Mouse (Mus musculus) cortical plate, adult 2 months (tissue): Measurements from ENCODE around the gene Man1c1. TPM values are rescaled to one million over a fixed set of nuclear protein-coding genes. Genes with fewer than 3 reads are reported as not detected.

ENCODE experiments used
- H3K27ac ChIP-seq: fragments of 200-500 bp; 2 replicates; pipeline ENCODE4 v1.5.1; 2012; ENCODE audit warnings: low read length, control low read depth, inconsistent platforms; ENCODE audit not compliant: insufficient read depth
- H3K4me1 ChIP-seq: fragments of 200-500 bp; 2 replicates; pipeline ENCODE4 v1.6.1; 2011; ENCODE audit warnings: low read length; ENCODE audit not compliant: control insufficient read depth, insufficient read depth
- H3K4me3 ChIP-seq: fragments of 200-500 bp; 2 replicates; pipeline ENCODE4 v1.5.1; 2011; ENCODE audit warnings: mild to moderate bottlenecking, low read length, control low read depth; ENCODE audit not compliant: insufficient read depth
- CTCF ChIP-seq: fragments of 200-500 bp; IDR thresholded peaks from 2 replicates; pipeline ENCODE4 v1.5.1; 2011; ENCODE audit warnings: mild to moderate bottlenecking, control low read depth, low read length; ENCODE audit not compliant: insufficient read depth; ENCODE audit errors: extremely low read depth
- POLR2A ChIP-seq: fragments of 200-500 bp; IDR thresholded peaks from 2 replicates; pipeline ENCODE4 v1.6.1; 2011; ENCODE audit warnings: mild to moderate bottlenecking, low read length, control low read depth; ENCODE audit not compliant: insufficient read depth; ENCODE audit errors: extremely low read depth
- polyA plus RNA-seq: library from polyadenylated mRNA; depleted of rRNA; stranded (reverse); fragments of >200 nt; gene quantifications from 2 replicates; pipeline ENCODE4 v1.2.3, GENCODE M21; 2012

Gene Man1c1
- polyA plus RNA-seq, 1 experiment: 20.5 TPM

GRCm38 (mm10) chr4:134579212-134579611 lies 124.9 kb downstream of the Man1c1 start:
- no peak overlapping the region for H3K4me3 ChIP-seq
- TF ChIP-seq CTCF: no peak
- H3K4me1 ChIP-seq: peaks cover 4% of the 10 kb centered on the region; the same call in 1 of the 2 replicates
- H3K27ac ChIP-seq: no peak overlapping the region

DNA sequence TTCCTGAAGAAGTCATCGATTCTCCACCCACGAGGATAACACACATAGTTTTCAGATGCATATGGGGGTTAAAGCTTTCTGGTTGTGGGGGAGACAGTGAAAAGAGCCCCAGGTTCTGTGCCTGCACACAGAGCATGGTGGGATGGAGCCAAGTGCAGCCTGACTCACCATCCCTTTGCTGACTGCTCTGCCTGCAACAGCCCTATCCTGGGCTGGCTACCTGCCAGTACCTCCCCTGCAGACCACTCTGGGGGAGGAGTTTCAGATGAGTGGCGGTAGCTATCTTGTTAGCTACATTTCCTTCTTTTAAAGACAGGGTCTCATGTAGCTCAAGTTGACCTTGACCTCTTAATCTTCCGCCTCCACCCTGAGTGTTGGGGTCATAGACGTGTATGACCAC lies 125.7 kb downstream of the Man1c1 start:
- Histone ChIP-seq H3K27ac (no peak overlapping the region), H3K4me1 (peaks cover 4% of the 10 kb centered on the region; the same call in 1 of the 2 replicates), H3K4me3 (no peak overlapping the region)
- no peak for TF ChIP-seq POLR2A
- TF ChIP-seq CTCF: no peak

GRCm38 (mm10) chr4:134577281-134577680 lies 126.8 kb downstream of the Man1c1 start:
- no peak overlapping the region for H3K4me3 ChIP-seq
- TF ChIP-seq POLR2A: no peak
- no peak for TF ChIP-seq CTCF
- peaks cover 4% of the 10 kb centered on the region; the same call in 1 of the 2 replicates for H3K4me1 ChIP-seq

DNA sequence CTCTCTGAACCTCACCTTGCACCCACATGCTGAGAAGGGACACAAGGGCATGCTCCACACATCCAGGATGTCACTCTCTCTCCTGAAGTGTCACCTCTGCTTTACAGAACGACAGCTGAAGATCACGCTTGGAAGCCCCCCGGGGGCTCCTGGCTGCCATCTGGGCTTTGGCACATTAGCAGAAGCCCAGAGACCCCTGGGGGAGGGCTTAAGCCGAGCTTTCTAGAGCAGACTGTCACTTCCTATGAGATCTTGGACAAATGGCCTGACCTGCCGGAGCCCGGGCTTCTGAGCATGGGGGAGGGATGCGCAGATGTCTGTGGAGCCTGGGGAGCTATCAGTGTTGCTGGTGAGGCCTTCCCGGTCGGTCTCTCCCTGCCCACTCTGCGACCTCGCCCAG lies 128.6 kb downstream of the Man1c1 start:
- peaks cover 4% of the 10 kb centered on the region; the same call in 1 of the 2 replicates for H3K4me1 ChIP-seq
- TF ChIP-seq POLR2A: no peak
- no peak for TF ChIP-seq CTCF
- H3K27ac ChIP-seq: no peak overlapping the region
- no peak overlapping the region for H3K4me3 ChIP-seq

More at GRCm38 (mm10) chr4:134577281-134577680, 126.8 kb downstream of the Man1c1 start:
- no peak overlapping the region for H3K27ac ChIP-seq

DNA sequence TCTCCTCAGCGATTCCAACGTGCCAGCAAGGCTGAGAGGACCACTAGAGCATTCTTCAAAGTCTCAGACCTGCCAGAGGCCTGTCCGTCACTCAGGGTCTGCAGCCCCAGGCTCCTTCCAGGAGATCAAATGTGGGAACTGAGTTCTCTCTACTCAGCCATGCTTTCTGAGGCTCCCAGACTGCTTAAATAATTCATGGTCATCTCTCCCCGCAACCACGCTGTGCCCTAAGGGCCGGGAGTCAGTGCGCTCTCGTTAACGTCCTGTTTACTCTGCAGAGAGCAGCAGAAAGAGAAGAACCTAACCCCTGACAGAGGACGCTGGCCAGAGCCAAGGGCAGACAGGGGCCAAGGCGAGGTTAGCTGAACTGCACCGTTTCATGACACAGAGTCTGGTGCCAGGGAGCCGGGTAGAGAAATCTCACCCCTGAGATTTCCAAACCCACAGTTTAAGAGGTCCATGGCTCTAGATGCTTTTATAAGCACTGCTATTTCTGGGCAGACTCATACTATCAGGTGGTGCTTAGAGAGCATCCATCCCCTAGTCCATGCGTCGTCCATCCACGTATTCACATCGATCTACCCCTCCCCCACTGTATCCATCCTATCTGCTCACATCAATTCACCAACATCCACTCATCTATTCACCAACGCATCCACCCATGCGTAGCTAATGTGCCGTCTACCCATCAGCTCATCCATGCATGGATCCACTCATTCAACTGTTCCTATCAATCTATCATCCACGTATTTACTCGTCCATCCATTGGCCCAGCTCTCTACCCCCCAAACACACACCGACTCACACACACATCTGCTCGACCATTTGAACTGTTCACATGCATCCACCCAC lies 131.4 kb downstream of the Man1c1 start:
- Histone ChIP-seq H3K27ac (no peak overlapping the region), H3K4me1 (no peaks in the 10 kb centered on the region), H3K4me3 (no peak overlapping the region)
- TF ChIP-seq CTCF (no peak), POLR2A (no peak)

DNA sequence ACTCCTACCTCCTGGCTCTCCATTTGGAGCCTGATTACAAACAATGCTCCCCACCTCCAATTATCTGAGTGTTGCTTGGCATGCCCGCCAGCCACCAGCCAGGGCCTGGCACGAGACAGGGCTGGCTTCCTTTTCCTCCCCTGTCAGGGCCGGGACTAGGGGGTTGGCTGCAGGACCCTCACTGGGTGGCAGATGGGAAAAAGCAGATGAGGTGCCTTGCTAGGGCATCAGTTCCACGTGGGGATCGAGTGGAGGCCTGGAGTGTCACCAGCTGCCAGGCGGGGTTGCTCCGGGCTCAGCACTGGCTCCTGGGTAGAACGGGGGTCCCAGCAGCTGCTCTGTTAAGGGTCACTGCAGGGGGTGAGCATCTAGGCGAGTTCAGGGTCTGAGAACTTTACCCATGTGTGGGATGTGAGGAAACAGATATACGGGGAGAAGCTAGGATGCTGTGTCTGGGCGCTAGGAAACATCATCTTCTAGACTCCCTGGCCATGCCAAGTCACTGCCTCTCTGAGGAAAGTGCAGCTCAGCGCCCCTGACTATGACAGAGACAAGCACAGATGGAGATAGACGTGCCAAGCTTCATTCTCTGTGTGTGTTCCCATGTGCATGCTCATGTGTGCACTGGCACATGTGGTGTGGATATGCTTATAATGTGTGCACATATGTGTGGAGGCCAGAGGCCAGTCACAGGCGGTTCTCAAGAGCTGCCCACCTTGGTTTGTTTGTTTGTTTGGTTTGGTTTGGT lies 133.2 kb downstream of the Man1c1 start:
- Histone ChIP-seq H3K4me1 (no peaks in the 10 kb centered on the region), H3K4me3 (no peak overlapping the region), H3K27ac (no peak overlapping the region)
- TF ChIP-seq CTCF (no peak), POLR2A (no peak)

GRCm38 (mm10) chr4:134569831-134570230 lies 134.3 kb downstream of the Man1c1 start:
- no peak overlapping the region for H3K27ac ChIP-seq
- H3K4me1 ChIP-seq: no peaks in the 10 kb centered on the region
- TF ChIP-seq CTCF: no peak
- no peak for TF ChIP-seq POLR2A
- no peak overlapping the region for H3K4me3 ChIP-seq

- Histone ChIP-seq H3K27ac (no peak overlapping the region), H3K4me3 (no peak overlapping the region), H3K4me1 (no peaks in the 10 kb centered on the region)
- TF ChIP-seq CTCF (peak; percentile 26; the same call in 1 of the 2 replicates), POLR2A (no peak)
These were observed 134.9 kb downstream of the Man1c1 start for GRCm38 (mm10) chr4:134569205-134569604.

DNA sequence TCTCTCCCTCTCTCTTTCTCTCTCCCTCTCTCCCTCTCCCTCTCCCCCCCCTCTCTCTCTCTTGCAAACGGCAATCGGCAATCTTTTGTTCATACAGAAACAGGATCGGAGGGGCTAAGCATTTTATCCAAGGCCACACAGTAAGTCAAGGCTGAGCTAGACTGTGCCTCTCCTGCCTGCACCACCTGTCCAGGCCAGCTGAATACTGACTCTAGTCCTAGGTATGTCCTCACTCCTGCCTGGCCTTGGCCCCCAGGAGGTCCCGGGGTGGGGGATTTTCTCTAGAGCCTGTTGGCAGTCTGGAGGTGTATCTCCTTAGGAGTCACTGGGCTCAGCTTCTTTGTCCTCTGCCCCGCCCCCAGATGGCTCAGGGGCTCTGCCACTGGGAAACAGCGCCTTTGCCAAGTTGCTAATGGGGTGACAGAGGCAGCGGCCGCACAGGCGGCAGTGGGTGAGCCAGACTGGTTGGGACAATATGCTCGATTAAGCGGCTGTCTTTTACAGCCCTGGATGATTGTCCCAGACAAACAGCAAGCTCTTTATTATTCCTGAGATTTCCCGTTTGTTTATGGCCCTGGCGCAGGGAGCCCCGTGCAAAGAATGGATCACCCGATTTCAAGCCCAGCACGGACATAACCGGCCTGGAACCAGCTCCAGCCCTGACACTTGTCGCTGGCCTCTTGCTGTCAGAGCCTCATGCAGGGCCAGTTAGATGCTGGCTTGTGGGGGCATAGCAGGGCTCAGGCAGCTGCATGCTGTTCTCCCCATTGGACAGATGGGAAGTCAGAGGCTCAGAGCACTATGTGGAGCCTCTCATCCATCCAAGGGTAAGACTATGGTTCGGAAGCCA lies 136.5 kb downstream of the Man1c1 start:
- no peak for TF ChIP-seq POLR2A
- H3K4me1 ChIP-seq: no peaks in the 10 kb centered on the region
- H3K4me3 ChIP-seq: no peak overlapping the region
- no peak overlapping the region for H3K27ac ChIP-seq
